ENCODE assay signal across 7 mouse cellular contexts in genomic region chr12:24709831-24710508, GRCm38 (mm10). TPM values are rescaled to one million over a fixed set of nuclear protein-coding genes. Genes with fewer than 3 reads are reported as not detected.
DNase-seq lines count a peak whose midpoint lies in the region; ATAC-seq and TF ChIP-seq lines count a peak whose summit lies in the region.

No protein-coding gene starts in this region.

- no peak for ATAC-seq in heart, embryonic 12.5 days (ENCODE audit: insufficient number of reproducible peaks, low FRiP score)
- ATAC-seq in kidney, postnatal 0 days (replicated peaks; ENCODE audit: low FRiP score, low read depth), result peak; percentile 15; the same call in 1 of the 2 replicates
- peak; percentile 16; the same call in 1 of the 2 replicates for ATAC-seq in lung, embryonic 14.5 days (ENCODE audit: insufficient read depth)
- ATAC-seq in neutrophil, adult 5-6 weeks (ENCODE audit: extremely low read depth, insufficient number of reproducible peaks, low FRiP score, poor library complexity, severe bottlenecking), result peak; percentile 65

- 37% methylated on average over 5 of the region's 5 CpGs for WGBS in heart, embryonic 12.5 days
- 27% methylated on average over 5 of the region's 5 CpGs for WGBS in kidney, postnatal 0 days
- 30% methylated on average over 5 of the region's 5 CpGs for WGBS in lung, embryonic 14.5 days

- H3K9me3 ChIP-seq in heart, embryonic 12.5 days (replicated peaks), result no peaks in the 10 kb centered on the region
- H3K9me3 ChIP-seq in kidney, postnatal 0 days (replicated peaks; ENCODE audit: low read length), result no peaks in the 10 kb centered on the region
- no peaks in the 10 kb centered on the region for H3K9me3 ChIP-seq in lung, embryonic 14.5 days (ENCODE audit: low read depth, low read length)

- peak overlapping the region; percentile 19; the same call in 1 of the 2 replicates for H3K27ac ChIP-seq in heart, embryonic 12.5 days (ENCODE audit: poor library complexity, severe bottlenecking)
- H3K27ac ChIP-seq in kidney, postnatal 0 days, result peak overlapping the region; percentile 48
- H3K27ac ChIP-seq in lung, embryonic 14.5 days (ENCODE audit: low read depth), result peak overlapping the region; percentile 72; the same call in 1 of the 2 replicates

- no peaks in the 10 kb centered on the region for H3K27me3 ChIP-seq in heart, embryonic 12.5 days (replicated peaks)
- H3K27me3 ChIP-seq in kidney, postnatal 0 days (ENCODE audit: insufficient read depth, low read length), result no peaks in the 10 kb centered on the region
- no peaks in the 10 kb centered on the region for H3K27me3 ChIP-seq in lung, embryonic 14.5 days (ENCODE audit: insufficient read depth, low read length)

- H3K36me3 ChIP-seq in heart, embryonic 12.5 days, result peaks cover 39% of the 10 kb centered on the region
- peaks cover 10% of the 10 kb centered on the region; the same call in 1 of the 2 replicates for H3K36me3 ChIP-seq in kidney, postnatal 0 days (ENCODE audit: insufficient read depth, low read length)
- H3K36me3 ChIP-seq in lung, embryonic 14.5 days (ENCODE audit: insufficient read depth), result peaks cover 53% of the 10 kb centered on the region

- 0 out of 2 replicates have a peak overlapping the region, but pooled peaks have one; percentile 79 for H3K9ac ChIP-seq in heart, embryonic 12.5 days
- no peak overlapping the region for H3K9ac ChIP-seq in kidney, postnatal 0 days (ENCODE audit: low read depth, low read length)
- peak overlapping the region; percentile 84 for H3K9ac ChIP-seq in lung, embryonic 14.5 days

- DNase-seq in CD8-positive naive resting alpha-beta T cell, adult 2 months (ENCODE audit: low read depth in 2 of 2, low spot score in 2 of 2), result peak; percentile 31 to 65
- peak; percentile 78 for DNase-seq in Muller cell, postnatal 12 days (ENCODE audit: inconsistent ontology term)
- peak; percentile 91 for DNase-seq in embryo, embryonic 11 days
- DNase-seq in kidney, postnatal 0 days (ENCODE audit: low spot score), result peak; percentile 98
- DNase-seq in lung, embryonic 14.5 days, result peak; percentile 98

- TF ChIP-seq CTCF in kidney, postnatal 0 days (IDR thresholded peaks at IDR 0.05; ENCODE audit: low read depth), result peak; percentile 80
- peak; percentile 74 for TF ChIP-seq CTCF in lung, embryonic 14.5 days (IDR thresholded peaks at IDR 0.05; ENCODE audit: low read depth)

- H3K4me1 ChIP-seq in heart, embryonic 12.5 days (replicated peaks), result peaks cover 44% of the 10 kb centered on the region
- 0 out of 2 replicates have a peak, but pooled peaks cover 8% of the 10 kb centered on the region for H3K4me1 ChIP-seq in kidney, postnatal 0 days (replicated peaks; ENCODE audit: insufficient read depth, low read length)
- H3K4me1 ChIP-seq in lung, embryonic 14.5 days (ENCODE audit: insufficient read depth), result no peaks in the 10 kb centered on the region

- H3K4me2 ChIP-seq in heart, embryonic 12.5 days, result peak overlapping the region; percentile 84
- H3K4me2 ChIP-seq in kidney, postnatal 0 days (ENCODE audit: low read length), result peak overlapping the region; percentile 84
- H3K4me2 ChIP-seq in lung, embryonic 14.5 days, result peak overlapping the region; percentile 86

- H3K4me3 ChIP-seq in heart, embryonic 12.5 days, result peak overlapping the region; percentile 81
- H3K4me3 ChIP-seq in kidney, postnatal 0 days (replicated peaks; ENCODE audit: low read depth, low read length), result peak overlapping the region; percentile 68; the same call in 1 of the 2 replicates
- H3K4me3 ChIP-seq in lung, embryonic 14.5 days (ENCODE audit: low read depth, low read length), result peak overlapping the region; percentile 91

RNA-seq across cellular contexts. Expression of gene Rrm2, which starts 1.9 kb away (rescaled TPM):
- 280 and 281 TPM in 2 replicates for polyA plus RNA-seq in heart, embryonic 12.5 days (2016; fragmentation: Nextera tagmentation; extraction: Ambion mirVana)
- polyA plus RNA-seq in kidney, postnatal 0 days (2015; fragmentation: Nextera tagmentation; extraction: Ambion mirVana), result 101 and 136 TPM in 2 replicates
- 219 and 221 TPM in 2 replicates for polyA plus RNA-seq in lung, embryonic 14.5 days (2014; fragmentation: Nextera tagmentation; extraction: Ambion mirVana)
- total RNA-seq in neutrophil, adult 5-6 weeks (2017), result 0.70 and 1.8 TPM in 2 replicates

RNA-seq across cellular contexts. Expression of gene Cys1, which starts 28.4 kb away (rescaled TPM):
- polyA plus RNA-seq in heart, embryonic 12.5 days (2016; fragmentation: Nextera tagmentation; extraction: Ambion mirVana), result 0.76 and 1.0 TPM in 2 replicates
- 16.2 and 16.4 TPM in 2 replicates for polyA plus RNA-seq in kidney, postnatal 0 days (2015; fragmentation: Nextera tagmentation; extraction: Ambion mirVana)
- 1.3 and 2.4 TPM in 2 replicates for polyA plus RNA-seq in lung, embryonic 14.5 days (2014; fragmentation: Nextera tagmentation; extraction: Ambion mirVana)
- total RNA-seq in neutrophil, adult 5-6 weeks (2017), result not detected in 2 replicates

RNA-seq across cellular contexts. Expression of gene Klf11, which starts 58.9 kb away (rescaled TPM):
- 20.6 and 21.6 TPM in 2 replicates for polyA plus RNA-seq in heart, embryonic 12.5 days (2016; fragmentation: Nextera tagmentation; extraction: Ambion mirVana)
- 15.4 and 17.2 TPM in 2 replicates for polyA plus RNA-seq in kidney, postnatal 0 days (2015; fragmentation: Nextera tagmentation; extraction: Ambion mirVana)
- 12.3 and 13.4 TPM in 2 replicates for polyA plus RNA-seq in lung, embryonic 14.5 days (2014; fragmentation: Nextera tagmentation; extraction: Ambion mirVana)
- total RNA-seq in neutrophil, adult 5-6 weeks (2017), result 28.2 and 29.6 TPM in 2 replicates

Comparison
In these comparisons a context has a peak if more than half of its experiments do, and no peak if none do; other contexts are left out.
1. DNase-seq: peak in every context shown above with its lines; median percentile 98 in kidney, postnatal 0 days; 98 in lung, embryonic 14.5 days; 91 in embryo, embryonic 11 days; 78 in Muller cell, postnatal 12 days; 48 in CD8-positive naive resting alpha-beta T cell, adult 2 months.
2. H3K27ac ChIP-seq: peak in every context shown above with its lines; median percentile 72 in lung, embryonic 14.5 days; 48 in kidney, postnatal 0 days; 19 in heart, embryonic 12.5 days.